Mouse (Mus musculus) lung, embryonic 15.5 days (tissue): ENCODE measurements around the gene Prkar2b. TPM values are rescaled to one million over a fixed set of nuclear protein-coding genes. Genes with fewer than 3 reads are reported as not detected.
A peak's percentile ranks its signal among the peaks of the same experiment; 100 is the strongest.

ENCODE experiments used
- ATAC-seq: fragments of 200-750 bp; cut with Nextera tagmentation; 2 replicates; pipeline ENCODE4 v1.8.0; 2017; ENCODE audit warnings: moderate number of reproducible peaks, borderline replicate concordance; ENCODE audit not compliant: low FRiP score, low TSS enrichment; ENCODE audit errors: extremely low read depth
- H3K27ac ChIP-seq: fragments of 300-500 bp; sonication (generic); 2 replicates; pipeline ENCODE4 v1.5.1; 2015; ENCODE audit warnings: moderate library complexity, mild to moderate bottlenecking, inconsistent platforms
- H3K27me3 ChIP-seq: fragments of 300-500 bp; sonication (generic); 2 replicates; pipeline ENCODE4 v1.6.1; 2015; ENCODE audit warnings: inconsistent platforms
- H3K36me3 ChIP-seq: fragments of 300-500 bp; sonication (generic); 2 replicates; pipeline ENCODE4 v1.6.1; 2015; ENCODE audit warnings: inconsistent platforms
- H3K4me1 ChIP-seq: fragments of 300-500 bp; sonication (generic); 2 replicates; pipeline ENCODE4 v1.6.1; 2015; ENCODE audit warnings: inconsistent platforms
- H3K4me2 ChIP-seq: fragments of 300-500 bp; sonication (generic); 2 replicates; pipeline ENCODE4 v1.6.1; 2015; ENCODE audit warnings: inconsistent platforms, mild to moderate bottlenecking, moderate library complexity
- H3K4me3 ChIP-seq: fragments of 300-500 bp; sonication (generic); 2 replicates; pipeline ENCODE4 v1.5.1; 2015; ENCODE audit warnings: mild to moderate bottlenecking, inconsistent platforms
- H3K9ac ChIP-seq: fragments of 300-500 bp; sonication (generic); 2 replicates; pipeline ENCODE4 v1.6.1; 2015; ENCODE audit warnings: inconsistent platforms
- H3K9me3 ChIP-seq: fragments of 300-500 bp; sonication (generic); 2 replicates; pipeline ENCODE4 v1.6.1; 2016; ENCODE audit warnings: inconsistent platforms
- WGBS: fragments of 180-500 bp; shearing (Covaris S2); methylation state at CpG from one replicate; pipeline ENCODE4 v1.1.7; 2015; 5-methylcytosine and 5-hydroxymethylcytosine counted together
- polyA plus RNA-seq: library from polyadenylated mRNA; unstranded; fragments of >200 nt; fragmentation: Nextera tagmentation; extraction: Ambion mirVana; gene quantifications from 2 replicates; pipeline ENCODE4 v1.2.1, GENCODE M21; 2015

Gene Prkar2b
- polyA plus RNA-seq: 21.4 and 24.6 TPM in 2 replicates

DNA sequence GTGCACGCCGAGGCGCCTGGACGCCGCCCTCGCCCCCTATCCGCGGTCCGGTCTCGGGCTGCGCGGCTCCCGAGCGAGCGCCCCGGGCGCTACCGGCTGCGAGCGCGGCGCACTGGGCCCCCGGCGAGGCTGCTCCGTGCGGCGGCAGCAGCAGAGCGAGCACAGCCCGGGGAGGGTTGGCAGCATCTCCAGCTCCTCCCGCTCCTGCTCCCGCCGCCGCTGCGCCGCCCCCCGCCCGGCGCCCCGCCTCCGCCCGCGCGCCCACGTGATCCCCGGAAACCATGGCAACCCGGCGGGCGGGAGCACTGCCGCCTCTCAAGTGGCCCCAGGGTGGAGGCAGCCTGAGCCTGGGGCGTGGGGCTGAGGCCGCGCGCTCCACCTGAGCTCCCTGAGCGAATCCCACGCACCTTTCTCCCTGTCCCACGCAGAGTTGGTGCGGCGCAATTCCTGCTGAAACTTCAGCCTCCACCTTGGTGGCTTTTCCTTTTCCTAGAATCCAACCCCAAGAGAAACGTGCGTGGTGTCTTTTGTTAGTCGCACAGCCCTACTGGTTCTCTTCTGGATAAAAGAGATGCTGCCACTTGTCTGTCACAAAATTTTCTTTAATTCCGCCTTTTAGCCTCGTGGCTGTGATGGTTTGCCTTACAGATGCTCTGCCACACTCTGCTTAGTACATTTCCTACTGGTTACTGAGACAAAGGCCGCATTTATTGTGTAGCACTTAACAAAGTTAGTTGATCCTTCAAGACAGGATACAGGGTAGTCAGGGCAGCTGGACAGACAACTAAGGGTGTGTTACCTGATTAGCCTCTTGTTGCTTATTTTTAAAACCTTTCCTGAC is at the start of gene Prkar2b:
TSS of gene Prkar2b (minus strand) at position 207 of the 841 bp plus-strand sequence.
- Histone ChIP-seq H3K9ac (peak within 1 kb of the TSS; percentile 65), H3K4me2 (peak within 1 kb of the TSS; percentile 92), H3K4me1 (peaks cover 8% of the 10 kb centered on the region; the same call in 1 of the 2 replicates), H3K36me3 (no peaks in the 10 kb centered on the region), H3K4me3 (peak within 1 kb of the TSS; percentile 75), H3K9me3 (no peaks in the 10 kb centered on the region), H3K27me3 (no peaks in the 10 kb centered on the region), H3K27ac (peak within 1 kb of the TSS; percentile 89)
- ATAC-seq: peak; percentile 97
- under 1% methylated on average over 60 of the region's 64 CpGs for WGBS

DNA sequence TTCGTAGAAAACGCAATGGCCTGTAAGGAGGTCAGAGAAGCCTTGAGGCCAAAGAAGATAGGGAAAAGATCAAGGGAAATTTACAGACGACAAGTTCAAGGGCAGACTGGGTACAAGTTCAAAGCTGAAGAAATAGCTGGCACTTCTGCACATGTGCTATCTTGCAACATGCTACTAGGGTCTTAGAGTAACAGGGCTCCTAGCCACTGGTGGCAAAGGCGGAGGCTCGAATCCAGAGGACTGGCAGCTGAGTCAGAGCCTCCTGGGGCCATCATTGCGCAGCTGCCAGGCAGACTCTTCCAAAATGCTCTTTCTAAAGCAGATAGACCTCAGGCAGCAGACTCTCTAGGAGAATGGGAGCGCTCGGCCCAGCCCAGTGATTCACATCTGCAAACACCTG is 48.1 kb upstream of the Prkar2b start:
- H3K27ac ChIP-seq: no peak overlapping the region
- no peak for ATAC-seq
- 86% methylated on average over 8 of the region's 8 CpGs for WGBS
- no peak overlapping the region for H3K4me2 ChIP-seq
- no peaks in the 10 kb centered on the region for H3K9me3 ChIP-seq
- H3K9ac ChIP-seq: no peak overlapping the region
- H3K27me3 ChIP-seq: no peaks in the 10 kb centered on the region
- H3K4me3 ChIP-seq: no peak overlapping the region
- 0 out of 2 replicates have a peak, but pooled peaks cover 2% of the 10 kb centered on the region for H3K4me1 ChIP-seq
- no peaks in the 10 kb centered on the region for H3K36me3 ChIP-seq

DNA sequence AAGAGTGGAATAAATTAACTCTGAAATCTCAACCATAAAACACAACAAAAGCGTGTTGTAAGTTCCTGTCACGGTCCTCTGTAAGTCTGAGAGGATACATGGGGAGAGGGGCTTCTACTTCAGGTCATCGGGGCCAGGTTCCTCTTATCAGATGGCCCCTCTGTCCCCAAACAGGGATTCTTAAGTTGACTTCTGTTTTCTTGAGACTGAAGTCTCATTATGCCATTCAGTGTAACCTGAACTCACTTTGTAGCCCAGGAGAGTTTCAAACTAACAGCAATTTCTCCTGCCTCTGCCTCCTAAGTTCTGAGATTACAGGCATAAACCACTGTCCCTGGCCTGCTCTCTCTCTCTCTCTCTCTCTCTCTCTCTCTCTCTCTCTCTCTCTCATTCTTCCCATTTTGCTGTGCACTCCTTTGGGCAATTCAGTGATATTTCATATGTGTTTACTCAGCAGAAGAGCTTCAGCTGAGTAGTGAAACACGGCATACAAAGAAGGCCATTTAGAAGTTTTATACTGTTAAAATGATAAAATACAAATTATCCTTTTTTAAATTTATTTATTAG is 43.9 kb upstream of the Prkar2b start:
- Histone ChIP-seq H3K4me1 (0 out of 2 replicates have a peak, but pooled peaks cover 2% of the 10 kb centered on the region), H3K4me2 (no peak overlapping the region), H3K27me3 (no peaks in the 10 kb centered on the region), H3K9me3 (no peaks in the 10 kb centered on the region), H3K9ac (no peak overlapping the region), H3K36me3 (no peaks in the 10 kb centered on the region), H3K4me3 (no peak overlapping the region), H3K27ac (no peak overlapping the region)
- ATAC-seq: no peak
- 61% methylated on average over 4 of the region's 4 CpGs for WGBS

DNA sequence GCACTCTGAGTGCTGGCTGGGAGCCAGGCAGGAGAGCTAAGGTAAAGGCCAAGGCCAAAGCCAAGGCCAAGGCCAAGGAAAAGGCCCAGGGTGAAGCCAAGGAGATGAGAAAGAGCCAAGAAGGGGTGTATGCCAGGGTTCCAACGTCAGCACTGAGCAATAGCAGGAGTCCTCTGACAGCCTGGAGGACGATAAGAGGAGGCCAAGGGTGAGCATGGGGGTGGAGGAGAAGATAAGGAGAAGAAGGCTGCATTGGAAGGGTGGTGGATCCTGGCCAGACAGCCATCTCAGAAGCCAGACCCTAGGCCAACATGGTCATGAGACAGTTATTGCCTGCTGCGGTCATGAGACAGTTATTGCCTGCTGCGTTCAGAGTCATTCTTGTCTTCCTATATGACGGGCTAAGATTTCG is 43.4 kb upstream of the Prkar2b start:
- Histone ChIP-seq H3K4me3 (no peak overlapping the region), H3K36me3 (no peaks in the 10 kb centered on the region), H3K27me3 (no peaks in the 10 kb centered on the region), H3K4me2 (no peak overlapping the region), H3K4me1 (0 out of 2 replicates have a peak, but pooled peaks cover 2% of the 10 kb centered on the region), H3K9ac (no peak overlapping the region), H3K27ac (no peak overlapping the region), H3K9me3 (no peaks in the 10 kb centered on the region)
- 65% methylated on average over 6 of the region's 6 CpGs for WGBS
- ATAC-seq: peak; percentile 64; the same call in 1 of the 2 replicates

DNA sequence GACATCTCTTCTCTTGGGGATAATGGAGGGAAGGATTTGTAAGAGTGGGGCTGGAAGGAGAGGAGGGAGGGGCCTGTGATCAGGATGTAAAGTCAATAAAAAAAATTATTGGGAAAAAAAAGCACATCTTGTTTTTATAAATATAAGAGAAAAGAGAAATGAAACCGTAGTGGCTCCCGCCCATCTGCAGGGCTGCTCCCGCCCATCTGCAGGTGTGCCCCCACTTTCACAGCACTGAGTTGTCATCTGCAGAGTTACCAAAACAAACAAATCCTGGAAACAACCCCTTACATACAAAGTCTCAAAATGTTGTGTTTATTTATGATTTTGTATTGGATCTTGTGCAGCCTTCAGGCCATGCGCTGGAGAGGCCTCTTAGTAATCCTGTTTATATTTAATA is 40.2 kb upstream of the Prkar2b start:
- no peaks in the 10 kb centered on the region for H3K9me3 ChIP-seq
- H3K9ac ChIP-seq: no peak overlapping the region
- no peak overlapping the region for H3K27ac ChIP-seq
- no peaks in the 10 kb centered on the region for H3K36me3 ChIP-seq
- H3K4me2 ChIP-seq: no peak overlapping the region
- ATAC-seq: no peak
- 0 out of 2 replicates have a peak, but pooled peaks cover 2% of the 10 kb centered on the region for H3K4me1 ChIP-seq
- H3K27me3 ChIP-seq: no peaks in the 10 kb centered on the region
- 87% methylated on average over 4 of the region's 4 CpGs for WGBS
- H3K4me3 ChIP-seq: no peak overlapping the region

DNA sequence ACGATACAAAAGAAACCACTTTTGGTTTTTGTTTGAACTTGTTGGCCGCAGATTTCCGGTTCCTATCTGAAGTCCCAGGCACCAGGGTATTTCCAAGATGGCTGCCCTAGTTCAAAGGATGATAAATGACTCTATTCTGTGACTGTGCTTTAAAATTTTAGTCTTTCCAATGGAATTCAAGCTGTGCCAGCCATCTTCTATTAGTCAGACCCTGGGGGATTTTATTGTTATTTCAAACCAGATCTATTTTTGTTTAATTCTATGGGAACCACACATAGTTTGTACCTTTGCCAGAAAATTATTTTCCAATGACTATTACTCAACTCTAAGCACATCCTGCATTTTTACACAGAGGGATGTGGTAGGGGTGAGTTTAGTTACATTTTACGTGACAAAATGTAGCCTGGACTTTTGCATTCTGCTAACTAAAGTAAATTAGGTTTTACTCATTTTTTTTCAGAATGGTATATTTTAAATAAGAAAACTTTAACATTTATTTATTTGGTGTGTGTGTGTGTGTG is 38.6 kb upstream of the Prkar2b start:
- WGBS: 57% methylated on average over 4 of the region's 4 CpGs
- Histone ChIP-seq H3K4me2 (no peak overlapping the region), H3K4me1 (0 out of 2 replicates have a peak, but pooled peaks cover 2% of the 10 kb centered on the region), H3K9me3 (no peaks in the 10 kb centered on the region), H3K27ac (no peak overlapping the region), H3K27me3 (no peaks in the 10 kb centered on the region), H3K9ac (no peak overlapping the region), H3K4me3 (no peak overlapping the region), H3K36me3 (no peaks in the 10 kb centered on the region)
- ATAC-seq: no peak

DNA sequence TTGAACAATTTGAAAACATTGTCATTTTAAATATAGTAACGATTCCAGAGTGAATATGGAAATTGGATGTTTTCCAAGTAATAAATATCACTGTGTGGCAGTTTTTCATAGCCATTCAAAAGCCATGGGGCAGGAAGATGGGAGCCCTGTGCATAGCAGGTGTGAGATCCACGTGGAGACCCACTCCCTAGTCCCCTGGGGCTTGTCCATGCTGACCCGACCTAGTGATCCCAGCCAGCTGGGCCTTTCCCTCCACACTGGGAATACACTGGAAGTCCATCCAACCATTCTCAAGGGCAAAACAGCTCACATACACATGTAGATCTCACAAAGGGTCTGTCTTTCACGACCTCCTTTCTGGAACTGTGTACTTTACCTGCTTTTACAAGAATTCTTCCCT is 37.5 kb upstream of the Prkar2b start:
- no peak overlapping the region for H3K4me3 ChIP-seq
- H3K36me3 ChIP-seq: no peaks in the 10 kb centered on the region
- no peaks in the 10 kb centered on the region for H3K27me3 ChIP-seq
- no peak for ATAC-seq
- no peaks in the 10 kb centered on the region for H3K9me3 ChIP-seq
- no peak overlapping the region for H3K9ac ChIP-seq
- 55% methylated on average over 4 of the region's 4 CpGs for WGBS
- H3K27ac ChIP-seq: no peak overlapping the region
- H3K4me2 ChIP-seq: no peak overlapping the region
- no peaks in the 10 kb centered on the region for H3K4me1 ChIP-seq

DNA sequence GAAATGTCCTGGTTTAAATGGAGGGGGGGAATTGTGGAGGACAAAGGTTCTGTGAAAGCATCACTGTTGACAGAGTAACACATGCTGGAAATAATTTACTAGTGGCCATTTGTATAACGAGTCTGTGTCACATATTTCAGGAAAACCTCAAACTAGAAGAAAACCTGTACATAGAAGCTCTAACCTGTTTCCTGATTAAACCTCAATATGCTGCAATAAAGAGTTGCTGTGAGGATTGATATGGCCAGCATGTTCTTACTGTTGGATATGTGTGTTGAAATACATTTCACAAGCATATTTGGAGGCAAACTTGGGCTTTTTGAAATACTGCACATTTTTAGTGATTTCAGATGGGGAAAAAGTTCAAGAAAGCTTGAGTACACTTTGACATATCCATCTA is 36.0 kb upstream of the Prkar2b start:
- H3K9me3 ChIP-seq: no peaks in the 10 kb centered on the region
- H3K4me3 ChIP-seq: no peak overlapping the region
- no peak for ATAC-seq
- no peak overlapping the region for H3K9ac ChIP-seq
- WGBS: 60% methylated on average over 1 of the region's 1 CpGs
- H3K27me3 ChIP-seq: no peaks in the 10 kb centered on the region
- no peaks in the 10 kb centered on the region for H3K4me1 ChIP-seq
- H3K27ac ChIP-seq: no peak overlapping the region
- no peaks in the 10 kb centered on the region for H3K36me3 ChIP-seq
- H3K4me2 ChIP-seq: no peak overlapping the region

DNA sequence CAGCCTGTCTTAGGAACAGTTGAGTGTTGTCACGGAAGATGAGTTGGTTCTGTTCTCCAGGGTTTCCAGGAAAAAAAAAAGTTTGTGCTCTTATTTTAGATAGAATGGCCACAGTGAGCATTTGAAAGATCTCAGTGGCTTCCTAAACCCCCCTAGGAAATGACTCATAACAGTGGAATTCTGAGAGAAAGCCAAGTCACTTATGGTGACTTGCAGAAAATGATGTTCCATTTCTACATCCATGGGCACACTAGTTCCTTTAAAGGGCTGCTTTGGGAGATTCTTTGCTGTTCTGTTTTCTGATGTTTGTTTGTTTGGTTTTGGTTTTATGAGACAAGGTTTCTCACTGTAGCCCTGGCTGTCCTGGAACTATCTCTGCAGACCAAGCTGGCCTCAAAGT is 34.1 kb upstream of the Prkar2b start:
- H3K4me1 ChIP-seq: no peaks in the 10 kb centered on the region

DNA sequence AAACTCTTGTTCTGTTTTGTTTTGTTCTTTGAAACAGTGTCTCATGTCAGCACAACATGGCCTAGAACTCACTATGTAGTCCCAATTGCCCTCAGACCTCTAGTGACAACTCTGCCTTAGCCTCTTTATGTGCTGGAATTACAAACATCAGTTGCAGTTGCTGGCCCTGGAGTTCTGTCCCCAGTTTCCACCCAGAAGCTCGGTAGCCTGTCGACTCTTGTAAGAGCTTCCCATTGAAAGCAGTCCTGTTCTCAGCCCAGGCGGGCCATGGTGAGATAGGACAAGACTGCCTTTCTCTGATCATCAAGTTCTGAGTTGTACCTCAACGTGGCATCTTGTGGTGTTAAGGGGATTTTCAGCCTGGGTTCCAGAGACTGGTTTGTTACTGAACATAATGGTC is 31.4 kb upstream of the Prkar2b start:
- 89% methylated on average over 4 of the region's 4 CpGs for WGBS
- no peak for ATAC-seq
- H3K36me3 ChIP-seq: no peaks in the 10 kb centered on the region
- no peaks in the 10 kb centered on the region for H3K9me3 ChIP-seq
- H3K27me3 ChIP-seq: no peaks in the 10 kb centered on the region
- no peak overlapping the region for H3K27ac ChIP-seq
- H3K4me3 ChIP-seq: no peak overlapping the region
- no peak overlapping the region for H3K4me2 ChIP-seq
- H3K9ac ChIP-seq: no peak overlapping the region
- H3K4me1 ChIP-seq: no peaks in the 10 kb centered on the region

More for the DNA sequence above, 34.1 kb upstream of the Prkar2b start:
- Histone ChIP-seq H3K9me3 (no peaks in the 10 kb centered on the region), H3K4me3 (no peak overlapping the region), H3K4me2 (no peak overlapping the region), H3K9ac (no peak overlapping the region), H3K27me3 (no peaks in the 10 kb centered on the region), H3K36me3 (no peaks in the 10 kb centered on the region), H3K27ac (no peak overlapping the region)
- ATAC-seq: no peak
- WGBS: 57% methylated on average over 1 of the region's 1 CpGs

DNA sequence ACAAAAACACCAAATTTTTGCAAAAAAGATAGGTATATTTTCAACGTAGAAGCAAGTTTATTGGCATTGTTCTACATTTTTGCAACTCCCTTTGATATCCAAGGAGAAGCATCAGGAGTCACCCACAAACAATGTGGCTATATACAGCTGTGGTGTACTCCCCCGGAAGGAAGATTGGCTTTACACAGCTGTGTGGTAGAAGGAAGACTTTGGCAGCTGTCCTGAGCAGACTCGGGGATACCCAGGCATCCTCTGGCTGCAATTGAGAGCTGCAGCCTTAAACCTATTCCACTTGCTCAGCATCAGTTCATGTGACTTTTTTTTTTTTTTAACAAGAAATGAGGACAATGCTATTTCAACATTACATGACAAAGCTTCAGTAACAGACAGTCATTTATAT is 27.5 kb upstream of the Prkar2b start:
- Histone ChIP-seq H3K9ac (no peak overlapping the region), H3K4me3 (no peak overlapping the region), H3K36me3 (no peaks in the 10 kb centered on the region), H3K27me3 (no peaks in the 10 kb centered on the region), H3K4me2 (no peak overlapping the region), H3K27ac (no peak overlapping the region), H3K9me3 (no peaks in the 10 kb centered on the region), H3K4me1 (no peaks in the 10 kb centered on the region)
- WGBS: 52% methylated on average over 3 of the region's 3 CpGs
- no peak for ATAC-seq

DNA sequence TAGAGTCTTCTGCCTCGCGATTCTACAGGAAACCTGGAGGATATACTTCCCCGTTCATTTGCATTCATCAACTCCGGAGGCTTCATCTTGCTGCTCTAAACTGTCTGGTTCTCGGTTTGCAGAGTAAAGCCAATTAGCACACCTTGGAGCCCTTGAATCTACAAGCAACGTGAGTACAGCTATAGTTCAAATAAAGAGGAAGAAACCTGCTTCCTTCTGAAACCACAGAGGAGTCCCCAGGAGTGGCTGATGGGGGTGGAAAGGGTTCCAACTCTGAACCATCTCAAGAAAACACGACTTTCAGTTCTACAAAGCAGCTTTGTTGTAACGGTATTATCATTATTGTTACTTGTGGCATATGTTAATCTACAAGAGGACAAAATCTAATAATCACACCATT is 26.2 kb upstream of the Prkar2b start:
- WGBS: 65% methylated on average over 8 of the region's 8 CpGs
- Histone ChIP-seq H3K4me1 (no peaks in the 10 kb centered on the region), H3K27ac (no peak overlapping the region), H3K27me3 (no peaks in the 10 kb centered on the region), H3K4me3 (no peak overlapping the region), H3K36me3 (no peaks in the 10 kb centered on the region), H3K9me3 (no peaks in the 10 kb centered on the region), H3K9ac (no peak overlapping the region), H3K4me2 (no peak overlapping the region)
- no peak for ATAC-seq
